Mouse (Mus musculus) left cerebral cortex, adult 2 months (tissue): Measurements from ENCODE around the gene Klhl15. TPM values are rescaled to one million over a fixed set of nuclear protein-coding genes. Genes with fewer than 3 reads are reported as not detected.
"Not testable (repeated sequence)": the region's sequence is repeated elsewhere in the genome, so short reads cannot be mapped to it uniquely, and the experiment has no call there.

Experiments used
- DNase-seq, 2 experiments: peaks; one replicate each; pipeline ENCODE4 v3.0.0; 2021 to 2022; ENCODE audit warnings: low spot score in 2 of 2, mixed read lengths in 1 of 2; ENCODE audit errors: extremely low spot score in 1 of 2
- H3K27ac ChIP-seq: fragments of 200-600 bp; 2 replicates; pipeline ENCODE4 v1.8.1; 2022
- H3K4me3 ChIP-seq: fragments of 200-600 bp; 2 replicates; pipeline ENCODE4 v1.8.1; 2022
- CTCF ChIP-seq: fragments of 200-600 bp; IDR thresholded peaks from 2 replicates; pipeline ENCODE4 v1.8.1; 2022; ENCODE audit warnings: antibody characterized with exemption, mild to moderate bottlenecking, moderate library complexity
- intact Hi-C: fragments of 180-260 bp; cut with DNase I; formaldehyde crosslinking; loops from one replicate; pipeline ENCODE4 v1.15.1; 2025
- long read RNA-seq, 2 experiments: library from polyadenylated mRNA; stranded (forward); transcript quantifications; one replicate each; pipeline ENCODE4 v2.0.0; 2021; ENCODE audit warnings: borderline mapping rate in 2 of 2
- total RNA-seq, 2 experiments: library from RNA; stranded (reverse); gene quantifications; 2 replicates each; pipeline ENCODE4 v1.2.3; 2021

Gene Klhl15
- 10 to 100 TPM; 28.5 to 30.9 TPM for total RNA-seq
- long read RNA-seq, experiment 1, partial matches to known transcripts = 0 of 6 reads
- long read RNA-seq, experiment 1, other reads (novel, unspliced or antisense) = 4 of 6 reads
- long read RNA-seq, experiment 2, partial matches to known transcripts = 0 of 6 reads
- long read RNA-seq, experiment 2, other reads (novel, unspliced or antisense) = 1 of 6 reads

DNA sequence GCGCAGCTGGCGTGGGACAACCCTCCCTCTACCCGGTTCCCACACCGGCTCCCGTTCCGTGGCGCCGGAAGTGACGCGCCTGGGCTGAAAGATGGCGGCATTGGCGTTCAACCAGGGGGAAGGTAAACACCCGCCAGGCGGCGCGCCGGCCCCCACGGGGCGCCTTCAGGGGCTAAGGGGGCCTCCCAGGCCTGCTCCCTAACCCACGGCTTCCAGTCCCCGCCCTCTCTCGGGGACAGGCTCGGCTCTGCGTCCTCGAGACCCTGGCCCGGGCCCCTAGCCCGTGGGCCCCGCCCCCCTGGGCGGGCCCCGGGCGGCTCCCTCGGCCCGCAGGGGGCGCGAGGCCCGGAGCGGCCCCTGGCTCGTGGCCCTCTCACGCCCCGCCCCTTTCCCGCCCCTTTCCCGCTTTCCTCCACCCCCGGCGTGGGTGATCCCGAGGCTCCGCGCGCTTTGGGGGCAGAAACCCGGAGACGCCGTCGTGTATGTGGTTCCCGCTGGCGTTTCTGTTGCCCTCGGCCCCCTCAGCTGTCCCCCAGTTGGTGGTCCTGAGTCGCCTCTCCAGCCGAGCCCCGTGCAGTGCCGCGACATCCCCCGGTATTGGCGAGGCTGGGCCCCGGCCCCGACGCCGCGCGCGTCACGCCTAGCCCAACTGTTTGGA, at the start of gene Klhl15:
Gene Klhl15, plus strand, starts transcription at position 68 of the 658 bp plus-strand sequence.
- TF ChIP-seq CTCF = peak; percentile 41
- DNase-seq = peak; percentile 78 to 79
- Histone ChIP-seq H3K27ac (peak within 1 kb of the TSS; percentile 93), H3K4me3 (peak within 1 kb of the TSS; percentile 65)
- intact Hi-C loops = loop anchor here (1.0 kb wide), 2 partner anchors 22 to 132 kb away; partner anchors contain the start of genes Eif2s3x and Fam90a1b

DNA sequence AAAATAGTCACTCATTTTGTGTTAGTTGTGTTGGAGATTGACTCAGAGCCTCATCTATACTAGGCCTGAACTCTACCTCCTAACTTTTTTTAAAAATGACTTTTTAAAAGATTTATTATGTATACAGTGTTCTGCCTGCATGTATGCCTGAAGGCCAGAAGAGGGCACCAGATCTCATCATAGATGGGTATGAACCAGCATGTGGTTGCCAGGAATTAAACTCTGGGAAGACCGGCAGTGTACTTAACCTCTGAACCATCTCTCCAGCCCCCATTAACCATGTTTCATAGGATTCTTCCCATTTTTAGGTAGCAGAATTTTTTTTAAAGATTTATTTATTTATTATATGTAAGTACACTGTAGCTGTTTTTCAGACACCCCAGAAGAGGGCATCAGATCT, 49.2 kb upstream of the Klhl15 start:
- no peak for DNase-seq
- H3K27ac ChIP-seq = no peak overlapping the region
- intact Hi-C loops = no loop called here
- peak; percentile 58 for TF ChIP-seq CTCF
- H3K4me3 ChIP-seq = no peak overlapping the region

DNA sequence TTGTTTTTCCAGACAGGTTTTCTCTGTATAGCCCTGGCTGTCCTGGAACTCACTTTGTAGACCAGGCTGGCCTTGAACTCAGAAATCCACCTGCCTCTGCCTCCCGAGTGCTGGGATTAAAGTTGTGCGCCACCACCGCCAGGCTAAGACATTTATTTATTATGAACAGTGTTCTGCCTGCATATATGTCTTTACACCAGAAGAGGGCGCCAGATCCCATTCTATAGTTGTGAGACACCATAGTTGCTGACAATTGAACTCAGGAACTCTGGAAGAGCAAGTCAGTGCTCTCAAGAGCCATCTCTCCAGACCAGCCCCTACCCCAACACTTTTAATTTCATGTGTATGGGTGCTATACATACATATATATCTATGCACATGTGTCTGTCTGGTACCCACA, 40.5 kb upstream of the Klhl15 start:
- intact Hi-C loops, H3K4me3 ChIP-seq, H3K27ac ChIP-seq, DNase-seq: not testable (repeated sequence)
- TF ChIP-seq CTCF = peak; percentile 55

DNA sequence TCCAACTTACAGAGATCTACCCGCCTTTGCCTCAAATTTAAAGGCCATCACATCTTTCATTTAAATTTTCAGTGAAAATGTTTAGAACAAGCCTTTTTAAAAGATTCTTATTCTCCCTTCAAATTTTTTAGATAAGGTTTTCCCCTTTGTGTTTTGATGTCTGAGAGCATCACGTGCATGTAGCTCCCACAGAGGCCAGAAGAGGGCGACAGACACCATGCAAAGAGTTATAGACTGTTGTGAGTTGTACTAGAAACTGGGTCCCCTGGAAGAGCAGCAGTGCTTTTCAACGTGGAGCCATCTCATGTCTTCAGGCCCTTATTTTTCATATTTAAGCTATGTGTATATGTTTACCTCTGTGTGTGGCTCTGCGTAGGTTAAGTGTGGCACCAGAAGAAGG, 36.6 kb upstream of the Klhl15 start:
- Histone ChIP-seq H3K4me3 (no peak overlapping the region), H3K27ac (no peak overlapping the region)
- intact Hi-C loops = no loop called here
- peak in 1 of 2 experiments; percentile 45 for DNase-seq
- peak; percentile 82 for TF ChIP-seq CTCF

DNA sequence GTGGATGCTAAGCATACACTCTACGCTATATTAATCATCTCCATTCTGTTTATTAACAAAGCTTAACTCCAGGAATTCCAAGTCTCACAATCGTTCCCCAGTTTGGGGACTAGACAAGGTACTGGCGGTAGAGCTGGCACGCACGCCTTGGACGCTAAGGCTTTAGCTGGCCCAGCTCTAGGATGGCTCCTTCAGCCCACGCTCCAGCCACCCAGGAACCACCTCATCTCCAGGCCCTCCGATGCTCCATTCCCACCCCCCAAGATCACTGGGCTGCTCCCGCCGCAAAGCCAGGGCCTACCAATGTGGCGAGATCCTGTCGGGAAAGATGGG, 22.2 kb upstream of the Klhl15 start:
- intact Hi-C loops = loop anchor here (1.0 kb wide), 2 partner anchors 22 to 34 kb away; partner anchors contain the start of gene Klhl15
- DNase-seq = no peak
- no peak for TF ChIP-seq CTCF
- peak overlapping the region; percentile 98 for H3K27ac ChIP-seq
- peak overlapping the region; percentile 99 for H3K4me3 ChIP-seq

DNA sequence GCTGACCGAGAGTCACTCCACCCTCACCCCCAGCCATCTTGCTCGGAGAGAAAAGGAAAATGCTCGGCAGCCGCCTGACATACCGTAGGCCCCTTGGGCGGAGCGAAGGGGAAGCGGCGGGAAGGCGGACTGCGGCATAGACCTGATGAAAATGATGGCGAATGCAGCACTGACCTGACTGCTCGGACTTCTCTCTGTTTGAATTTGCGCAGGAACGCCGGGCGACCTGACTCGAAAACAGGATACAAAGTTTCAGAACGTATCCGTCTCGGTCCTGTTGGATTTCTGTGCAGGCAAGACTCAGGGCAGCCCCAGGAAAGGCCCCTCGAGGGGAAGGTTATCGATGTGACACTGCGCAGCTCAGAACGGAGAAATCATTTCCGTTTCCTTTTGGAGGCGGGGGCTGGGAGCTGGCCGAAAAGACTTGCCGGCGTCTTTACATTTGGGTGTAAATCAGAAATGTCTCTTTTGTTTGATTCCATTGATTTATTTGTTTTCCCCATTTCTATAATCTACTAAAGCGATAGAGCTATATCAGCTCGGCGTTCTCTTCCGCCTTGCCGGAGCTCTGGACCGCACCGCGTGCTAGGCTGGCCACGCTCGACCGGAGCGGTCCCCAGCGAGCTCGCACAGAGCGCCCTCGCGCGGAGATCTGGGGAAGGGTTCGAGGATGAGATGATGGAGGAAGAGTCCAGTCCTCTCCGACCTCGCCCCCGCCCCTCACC, 21.6 kb upstream of the Klhl15 start, which contains the start of gene Eif2s3x:
Gene Eif2s3x, minus strand, starts transcription at position 266 of the 725 bp plus-strand sequence.
- peak; percentile 78 to 91 for DNase-seq
- intact Hi-C loops = loop anchor here (1.0 kb wide), 3 partner anchors 22 to 154 kb away; partner anchors contain the start of genes Fam90a1b and Klhl15
- TF ChIP-seq CTCF = peak; percentile 89
- peak within 1 kb of the TSS; percentile 98 for H3K27ac ChIP-seq
- H3K4me3 ChIP-seq = peak within 1 kb of the TSS; percentile 99

DNA sequence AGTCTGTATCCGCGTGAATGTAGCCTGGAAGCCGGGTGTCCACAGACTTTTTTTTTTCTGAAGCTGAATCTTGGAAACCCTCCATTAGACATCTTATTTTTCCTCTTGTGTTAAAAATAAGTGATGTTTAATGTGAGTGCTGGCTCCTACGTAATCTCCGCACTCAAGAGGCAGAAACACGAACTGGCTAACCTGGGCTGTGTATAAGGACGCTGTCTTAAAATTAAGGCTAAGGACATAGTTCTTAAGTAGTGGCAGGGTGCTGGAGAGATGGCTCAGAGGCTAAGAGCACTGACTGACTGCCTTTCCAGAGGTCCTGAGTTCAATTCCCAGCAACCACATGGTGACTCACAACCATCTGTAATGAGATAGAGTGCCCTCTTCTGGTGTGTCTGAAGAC, 21.0 kb upstream of the Klhl15 start:
- Histone ChIP-seq H3K4me3 (peak overlapping the region; percentile 99), H3K27ac (peak overlapping the region; percentile 98)
- no peak for TF ChIP-seq CTCF
- intact Hi-C loops = loop anchor here (1.0 kb wide), 1 partner anchor 153 kb away; the partner anchor contains the start of gene Fam90a1b
- peak in 1 of 2 experiments; percentile 6 for DNase-seq

DNA sequence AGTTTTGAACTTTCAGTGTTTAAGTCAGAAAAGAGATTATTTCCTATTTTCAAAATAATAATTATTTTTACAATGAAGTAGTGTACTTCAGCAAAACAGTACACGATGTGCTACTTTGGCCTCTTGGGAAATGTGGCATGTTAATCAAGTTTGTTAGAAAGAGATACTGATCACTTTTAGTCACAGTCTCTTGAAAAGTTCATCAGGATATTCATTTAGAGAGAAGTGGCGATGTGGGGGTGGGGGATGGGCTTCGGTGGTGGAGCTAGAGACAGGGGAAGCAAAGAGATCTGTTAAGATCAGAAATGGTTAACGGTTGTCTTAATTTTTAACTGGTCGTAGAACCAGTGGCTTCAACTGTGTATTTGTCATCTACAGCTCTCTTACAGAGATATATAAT, 967 bp upstream of the Klhl15 start:
- Histone ChIP-seq H3K27ac (no peak overlapping the region), H3K4me3 (no peak overlapping the region)
- intact Hi-C loops = no loop called here
- TF ChIP-seq CTCF = no peak
- DNase-seq = no peak

DNA sequence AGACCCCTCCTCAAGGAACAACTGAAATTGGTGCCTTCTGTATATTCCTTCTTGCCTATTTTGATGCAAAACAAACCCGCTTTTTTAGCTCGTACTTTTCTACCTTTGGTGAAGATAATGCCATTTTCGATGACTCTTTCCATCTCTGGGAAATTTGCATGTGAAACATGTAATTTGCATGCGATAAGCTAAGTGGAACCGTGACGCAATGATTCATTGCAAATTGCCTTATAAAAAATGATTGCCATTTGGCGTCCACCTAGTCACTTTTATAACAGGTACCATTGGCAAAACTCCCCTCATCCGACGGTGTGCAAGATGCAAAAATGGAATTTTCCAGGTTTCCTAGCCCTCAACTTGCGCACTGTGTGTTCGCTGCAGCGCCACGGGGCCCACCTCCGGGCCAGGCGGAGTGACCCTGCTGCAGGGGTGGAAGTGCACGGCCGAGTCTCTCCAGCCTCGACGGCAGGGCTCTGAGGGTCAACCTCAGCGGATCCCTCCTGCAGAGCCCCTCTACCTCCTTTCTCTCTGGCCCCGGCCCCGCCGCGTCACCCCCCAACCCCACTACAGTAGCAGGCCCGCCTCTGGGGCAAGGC, 365 bp upstream of the Klhl15 start:
- no peak for DNase-seq
- no peak for TF ChIP-seq CTCF
- Histone ChIP-seq H3K4me3 (peak overlapping the region; percentile 65), H3K27ac (peak overlapping the region; percentile 93)
- intact Hi-C loops = loop anchor here (1.0 kb wide), 2 partner anchors 22 to 132 kb away; partner anchors contain the start of genes Eif2s3x and Fam90a1b

DNA sequence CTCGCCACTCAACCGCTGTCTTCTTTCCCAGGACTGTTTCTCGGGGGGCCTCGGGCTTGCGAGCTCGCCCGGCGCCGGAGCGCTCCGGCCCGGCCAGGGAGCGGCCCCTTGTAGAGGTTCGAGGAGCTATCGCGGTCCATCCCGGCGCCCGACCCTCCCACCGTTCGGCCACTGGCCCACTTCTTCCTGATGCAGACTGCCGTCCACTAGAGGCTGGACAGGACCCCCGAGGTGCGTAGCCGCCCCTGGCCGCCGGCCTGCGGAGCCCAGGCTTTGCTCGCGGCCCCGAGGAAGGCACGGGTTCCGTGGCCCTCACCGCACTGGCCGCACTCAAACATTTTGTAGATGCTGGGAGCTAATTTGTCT, 774 bp downstream of the Klhl15 start:
- H3K27ac ChIP-seq = peak overlapping the region; percentile 81
- intact Hi-C loops = no loop called here
- peak in 1 of 2 experiments; percentile 12 for DNase-seq
- no peak for TF ChIP-seq CTCF
- H3K4me3 ChIP-seq = peak overlapping the region; percentile 65

DNA sequence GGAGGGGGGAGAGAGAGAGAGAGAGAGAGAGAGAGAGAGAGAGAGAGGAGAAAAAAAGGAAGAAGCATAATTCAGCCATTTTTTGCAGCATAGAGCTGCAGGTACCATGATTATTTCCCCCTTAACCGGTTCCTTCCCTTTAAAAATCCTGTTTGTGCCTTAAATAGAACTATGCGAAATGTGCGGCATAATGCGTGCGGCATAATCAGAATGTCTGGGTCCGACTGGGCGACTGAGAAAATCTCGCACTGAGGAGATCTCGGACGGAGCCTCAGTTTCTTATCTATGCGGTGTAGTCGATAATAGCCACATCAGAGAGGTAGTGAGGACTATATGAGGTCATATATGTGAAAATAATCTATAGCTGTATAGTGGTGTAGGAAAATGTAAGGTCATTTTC, 1.2 kb downstream of the Klhl15 start:
- intact Hi-C loops = no loop called here
- DNase-seq = no peak
- no peak for TF ChIP-seq CTCF
- H3K27ac ChIP-seq = no peak overlapping the region; the same call in 1 of the 2 replicates
- H3K4me3 ChIP-seq = peak overlapping the region; percentile 65
